Mouse (Mus musculus) liver, adult 10 weeks (tissue): Measurements from ENCODE around the gene Nrk. TPM values are rescaled to one million over a fixed set of nuclear protein-coding genes. Genes with fewer than 3 reads are reported as not detected.

Experiments used
- polyA plus RNA-seq: library from polyadenylated mRNA; stranded (reverse); fragments of 350-450 nt; fragmentation: Illumina TruSeq; extraction: RNeasy Lipid Tissue Mini Kit (QIAGEN cat#74804); gene quantifications from one replicate; pipeline ENCODE4 v1.2.3, GENCODE M21; 2014; ENCODE audit warnings: low read depth, low replicate concordance

Nrk gene
- not detected for polyA plus RNA-seq

GRCm38 (mm10) chrX:138914041-138914776, at the start of gene Nrk:
TSS of gene Nrk (plus strand) at chrX:138914430.

Other genes with a start within 250 kb of the Nrk start
- gene Serpina7, start 170.8 kb downstream of the Nrk start, polyA plus RNA-seq: 79.1 TPM
- 1.6 TPM for gene 4930513O06Rik, start 171.8 kb downstream of the Nrk start, polyA plus RNA-seq